Mouse (Mus musculus): ENCODE results near the gene Med18.
"Not testable (repeated sequence)": the region's sequence is repeated elsewhere in the genome, so short reads cannot be mapped to it uniquely, and the experiment has no call there.

The Med18 gene

GRCm38 (mm10) chr4:132482956-132483608 lies 19.4 kb upstream of the Med18 start:
- DNase-seq (ENCODE audit: low read depth, low spot score) = no peak

- DNase-seq (ENCODE audit: low read depth, low spot score) = not testable (repeated sequence)
Observed at GRCm38 (mm10) chr4:132482104-132482503, 18.4 kb upstream of the Med18 start.

- no peak for DNase-seq (ENCODE audit: low read depth, low spot score)
Observed at GRCm38 (mm10) chr4:132477833-132478232, 14.1 kb upstream of the Med18 start.

GRCm38 (mm10) chr4:132475895-132476878 lies 12.5 kb upstream of the Med18 start:
- no peak for DNase-seq (ENCODE audit: low read depth, low spot score)

GRCm38 (mm10) chr4:132474631-132475030 lies 10.9 kb upstream of the Med18 start:
- DNase-seq (ENCODE audit: low read depth, low spot score) = no peak

GRCm38 (mm10) chr4:132473411-132473810 lies 9.7 kb upstream of the Med18 start:
- DNase-seq (ENCODE audit: low read depth, low spot score) = no peak

- no peak for DNase-seq (ENCODE audit: low read depth, low spot score)
Observed at GRCm38 (mm10) chr4:132469873-132470272, 6.2 kb upstream of the Med18 start.

GRCm38 (mm10) chr4:132464255-132464613 lies 513 bp upstream of the Med18 start:
- no peak for DNase-seq (ENCODE audit: low read depth, low spot score)

GRCm38 (mm10) chr4:132462836-132463235 lies 885 bp downstream of the Med18 start:
- no peak for DNase-seq (ENCODE audit: low read depth, low spot score)

- DNase-seq (ENCODE audit: low read depth, low spot score) = no peak
Observed at GRCm38 (mm10) chr4:132460225-132460624, 3.5 kb downstream of the Med18 start.

GRCm38 (mm10) chr4:132455561-132455960 lies 8.2 kb downstream of the Med18 start:
- no peak for DNase-seq (ENCODE audit: low read depth, low spot score)

- no peak for DNase-seq (ENCODE audit: low read depth, low spot score)
Observed at GRCm38 (mm10) chr4:132455146-132455545, 8.6 kb downstream of the Med18 start.

- DNase-seq (ENCODE audit: low read depth, low spot score) = no peak
Observed at GRCm38 (mm10) chr4:132454216-132454615, 9.5 kb downstream of the Med18 start.

GRCm38 (mm10) chr4:132449778-132450177 lies 13.9 kb downstream of the Med18 start:
- no peak for DNase-seq (ENCODE audit: low read depth, low spot score)

- DNase-seq (ENCODE audit: low read depth, low spot score) = no peak
Observed at GRCm38 (mm10) chr4:132446105-132446504, 17.6 kb downstream of the Med18 start.

- DNase-seq (ENCODE audit: low read depth, low spot score) = no peak
Observed at GRCm38 (mm10) chr4:132444516-132444915, 19.2 kb downstream of the Med18 start.

- no peak for DNase-seq (ENCODE audit: low read depth, low spot score)
Observed at GRCm38 (mm10) chr4:132437857-132438256, 25.9 kb downstream of the Med18 start.

- DNase-seq (ENCODE audit: low read depth, low spot score) = no peak
Observed at GRCm38 (mm10) chr4:132432717-132433372, 30.9 kb downstream of the Med18 start.

GRCm38 (mm10) chr4:132428022-132428542 lies 35.6 kb downstream of the Med18 start:
- DNase-seq (ENCODE audit: low read depth, low spot score) = no peak

GRCm38 (mm10) chr4:132427493-132427892 lies 36.2 kb downstream of the Med18 start:
- no peak for DNase-seq (ENCODE audit: low read depth, low spot score)

- no peak for DNase-seq (ENCODE audit: low read depth, low spot score)
Observed at GRCm38 (mm10) chr4:132426021-132426420, 37.7 kb downstream of the Med18 start.

- DNase-seq (ENCODE audit: low read depth, low spot score) = no peak
Observed at GRCm38 (mm10) chr4:132424765-132425164, 39.0 kb downstream of the Med18 start.
